Mouse (Mus musculus): ENCODE measurements around the gene Atp5g3.
A peak's percentile ranks its signal among the peaks of the same experiment; 100 is the strongest.
"Not testable (repeated sequence)": the region's sequence is repeated elsewhere in the genome, so short reads cannot be mapped to it uniquely, and the experiment has no call there.

Atp5g3 gene

GRCm38 (mm10) chr2:73911175-73911700 is at the start of gene Atp5g3:
Gene Atp5g3 (minus strand): TSS chr2:73911326.
- DNase-seq (ENCODE audit: low spot score), result peak; percentile 91

- DNase-seq (ENCODE audit: low spot score), result no peak
These were observed 47.2 kb upstream of the Atp5g3 start for GRCm38 (mm10) chr2:73958342-73958741.

DNA sequence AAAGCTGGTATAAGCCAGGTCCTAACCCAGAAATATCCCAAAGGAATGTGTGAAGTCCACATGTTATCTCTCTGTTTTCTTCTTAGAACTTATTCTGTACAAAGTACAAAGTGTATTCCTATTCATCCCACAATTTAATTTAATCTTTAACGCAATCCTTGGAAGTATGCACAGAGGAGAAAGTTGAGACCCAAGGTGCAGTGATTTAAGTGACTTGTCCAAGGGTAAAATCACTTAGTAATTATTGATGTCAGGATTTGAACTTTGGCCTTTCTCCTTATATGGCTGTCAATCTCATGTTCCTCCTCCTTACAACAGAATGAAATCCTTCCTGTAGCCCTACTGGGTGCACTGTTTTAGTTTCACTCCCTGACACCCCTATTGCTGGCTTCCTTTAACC is 42.5 kb upstream of the Atp5g3 start:
- DNase-seq (ENCODE audit: low spot score), result no peak

- DNase-seq (ENCODE audit: low spot score), result no peak
These were observed 41.6 kb upstream of the Atp5g3 start for GRCm38 (mm10) chr2:73952597-73953219.

GRCm38 (mm10) chr2:73947360-73947759 is 36.2 kb upstream of the Atp5g3 start:
- no peak for DNase-seq (ENCODE audit: low spot score)

DNA sequence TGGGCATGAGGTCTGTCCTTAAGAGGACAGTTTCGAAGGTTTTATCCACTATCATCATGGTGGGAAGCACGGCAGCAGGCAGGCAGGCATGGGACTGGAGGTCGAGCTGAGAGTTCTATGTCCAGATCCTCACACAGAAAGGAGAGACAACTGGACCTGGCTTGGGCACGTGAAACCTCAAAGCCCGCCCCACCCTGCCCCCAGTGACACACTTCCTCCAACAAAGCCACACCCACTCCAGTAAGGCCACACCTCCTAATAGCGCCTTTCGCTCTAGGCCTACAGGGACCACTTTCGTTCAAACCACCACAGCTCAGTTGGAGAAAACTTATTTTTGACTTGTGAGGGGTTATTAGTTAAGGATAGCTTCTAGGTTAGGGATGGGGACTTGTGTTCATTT is 32.6 kb upstream of the Atp5g3 start:
- DNase-seq (ENCODE audit: low spot score), result no peak

- no peak for DNase-seq (ENCODE audit: low spot score)
These were observed 31.7 kb upstream of the Atp5g3 start for GRCm38 (mm10) chr2:73942844-73943243.

DNA sequence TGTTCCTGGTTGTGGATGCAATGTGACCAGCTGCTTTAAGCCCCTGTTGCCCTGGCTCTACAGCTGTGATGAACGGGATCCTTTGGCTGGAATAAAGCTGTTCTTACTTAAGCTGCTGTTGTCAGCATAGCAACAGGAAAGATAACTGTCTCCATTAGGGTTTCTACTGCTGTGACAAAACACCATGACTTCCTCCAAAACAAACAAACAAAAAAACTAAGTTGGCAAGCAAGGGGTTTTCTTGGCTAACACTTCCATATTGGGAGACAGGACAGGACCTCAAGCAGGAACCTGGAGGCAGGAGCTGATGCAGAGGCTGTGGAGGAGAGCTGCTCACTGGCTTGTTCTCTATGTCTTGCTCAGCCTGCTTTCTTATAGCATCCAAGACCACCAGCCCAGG is 30.2 kb upstream of the Atp5g3 start:
- no peak for DNase-seq (ENCODE audit: low spot score)

GRCm38 (mm10) chr2:73940471-73940870 is 29.3 kb upstream of the Atp5g3 start:
- no peak for DNase-seq (ENCODE audit: low spot score)

GRCm38 (mm10) chr2:73938896-73939295 is 27.8 kb upstream of the Atp5g3 start:
- DNase-seq (ENCODE audit: low spot score), result no peak

- peak; percentile 59 for DNase-seq (ENCODE audit: low spot score)
These were observed 21.7 kb upstream of the Atp5g3 start for GRCm38 (mm10) chr2:73932676-73933313.

GRCm38 (mm10) chr2:73927711-73928110 is 16.6 kb upstream of the Atp5g3 start:
- DNase-seq (ENCODE audit: low spot score), result no peak

DNA sequence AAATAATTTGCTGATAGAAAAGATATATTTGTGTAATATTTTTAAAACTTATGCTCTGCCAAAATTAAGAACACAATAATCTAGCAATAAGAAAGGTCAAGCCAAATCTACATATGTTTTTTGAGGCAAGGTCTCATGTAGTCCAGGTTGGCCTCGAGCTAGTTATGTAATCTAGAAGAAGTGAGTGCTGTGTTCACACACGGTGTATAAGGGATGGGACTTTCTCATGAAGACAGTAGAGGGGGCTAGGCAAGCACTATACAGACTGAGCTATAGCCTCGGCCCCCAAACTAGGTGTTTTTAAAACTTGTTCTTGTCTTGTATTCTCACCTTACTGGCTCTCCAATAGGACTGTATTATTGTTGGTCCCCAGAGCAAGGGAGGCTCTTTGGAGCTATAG is 14.4 kb upstream of the Atp5g3 start:
- DNase-seq (ENCODE audit: low spot score), result no peak

DNA sequence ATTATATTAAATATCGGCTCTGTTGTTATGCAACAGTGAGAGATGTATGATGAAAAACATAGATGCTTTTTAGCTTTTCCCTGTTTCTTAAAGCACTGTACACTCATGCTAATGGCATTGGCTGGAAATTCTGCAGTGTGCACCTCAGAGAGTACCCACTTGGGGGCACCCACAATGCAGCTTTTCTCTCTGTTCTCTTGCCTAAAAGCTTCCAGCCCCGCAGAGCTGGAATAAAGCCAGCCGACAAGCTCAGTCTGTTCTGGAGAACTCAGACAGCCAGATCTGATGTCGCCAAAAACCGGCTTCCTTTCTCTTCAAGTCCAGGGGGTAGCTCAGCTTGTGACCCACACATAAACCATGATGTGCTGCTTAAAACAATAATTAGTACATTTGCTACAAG is 14.0 kb upstream of the Atp5g3 start:
- peak; percentile 88 for DNase-seq (ENCODE audit: low spot score)

DNA sequence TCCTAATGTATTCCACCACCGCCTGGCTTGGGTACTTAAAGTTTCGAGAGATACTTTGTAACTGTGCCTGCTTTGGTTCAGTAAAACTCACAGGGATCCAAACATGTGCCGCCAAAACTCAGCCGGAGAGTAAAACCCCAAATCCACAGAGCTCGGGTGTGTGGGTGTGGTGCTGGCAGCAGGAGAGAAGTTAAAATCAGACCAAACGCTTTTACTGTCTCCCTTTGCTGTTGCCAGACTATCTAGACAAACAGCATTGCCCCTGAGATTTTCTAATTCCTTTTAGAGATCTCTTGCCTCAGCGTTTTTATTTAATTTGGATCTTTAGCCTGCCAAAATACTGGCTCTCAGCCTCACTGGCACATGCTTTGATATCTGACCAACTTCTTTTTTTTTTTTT is 8.5 kb upstream of the Atp5g3 start:
- peak; percentile 60 for DNase-seq (ENCODE audit: low spot score)

- DNase-seq (ENCODE audit: low spot score), result no peak
These were observed 1.1 kb upstream of the Atp5g3 start for GRCm38 (mm10) chr2:73912264-73912663.

- peak; percentile 45 for DNase-seq (ENCODE audit: low spot score)
These were observed 453 bp downstream of the Atp5g3 start for GRCm38 (mm10) chr2:73910571-73911174.

GRCm38 (mm10) chr2:73909116-73909515 is 2.0 kb downstream of the Atp5g3 start:
- DNase-seq (ENCODE audit: low spot score), result no peak

- DNase-seq (ENCODE audit: low spot score), result not testable (repeated sequence)
These were observed 6.4 kb downstream of the Atp5g3 start for GRCm38 (mm10) chr2:73904679-73905078.

GRCm38 (mm10) chr2:73903536-73903935 is 7.6 kb downstream of the Atp5g3 start:
- DNase-seq (ENCODE audit: low spot score), result no peak

- DNase-seq (ENCODE audit: low spot score), result not testable (repeated sequence)
These were observed 8.8 kb downstream of the Atp5g3 start for GRCm38 (mm10) chr2:73902328-73902727.

DNA sequence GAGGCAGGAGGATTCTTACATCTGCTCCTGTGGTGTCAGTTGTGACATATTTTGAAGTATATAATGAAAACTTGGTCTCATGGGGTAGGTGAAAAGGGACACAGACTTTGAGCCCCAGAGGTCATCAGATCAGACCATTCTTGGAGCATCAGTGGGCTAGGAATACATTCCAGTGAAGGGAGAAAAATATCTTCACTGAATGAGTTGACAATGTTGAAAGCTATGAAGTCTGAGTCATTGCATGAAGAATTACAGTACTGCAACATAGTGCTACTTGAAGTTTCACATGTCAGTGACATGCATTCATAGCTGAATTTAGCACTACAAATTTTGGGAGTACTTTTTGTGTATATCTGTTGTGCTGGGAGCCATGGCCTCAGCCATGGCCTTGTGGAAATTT is 10.0 kb downstream of the Atp5g3 start:
- no peak for DNase-seq (ENCODE audit: low spot score)

DNA sequence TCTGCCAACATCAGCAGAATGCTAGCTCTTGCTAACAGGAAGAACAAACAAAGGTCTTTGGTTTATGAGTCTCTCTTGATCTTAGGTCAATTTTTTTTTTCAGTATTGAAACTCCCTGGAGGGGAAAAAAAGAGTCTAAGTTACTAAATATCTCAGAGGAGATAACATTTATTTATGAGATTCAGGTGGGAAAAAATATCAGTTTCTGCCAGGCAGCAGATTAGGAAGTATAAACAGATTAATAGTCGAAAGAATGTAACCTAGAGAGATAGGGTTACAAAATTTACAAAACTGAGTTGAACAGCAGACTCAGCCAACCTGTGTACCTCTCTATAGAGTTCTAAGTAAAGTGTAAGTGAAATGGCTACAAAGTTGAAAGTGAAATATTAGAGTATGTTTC is 10.8 kb downstream of the Atp5g3 start:
- no peak for DNase-seq (ENCODE audit: low spot score)
